Mouse (Mus musculus) ES-Bruce4 (cell line): ENCODE results near the gene Tubg1. TPM values are rescaled to one million over a fixed set of nuclear protein-coding genes. Genes with fewer than 3 reads are reported as not detected.

Experiments
- H3K27ac ChIP-seq: 2 replicates; pipeline ENCODE4 v1.5.1; 2012; ENCODE audit warnings: low read length, inconsistent platforms; ENCODE audit not compliant: insufficient read depth
- H3K27me3 ChIP-seq: 2 replicates; pipeline ENCODE4 v1.6.1; 2012; ENCODE audit warnings: mild to moderate bottlenecking, low read length, inconsistent platforms; ENCODE audit not compliant: control insufficient read depth, poor library complexity, insufficient read depth, severe bottlenecking
- H3K36me3 ChIP-seq: 2 replicates; pipeline ENCODE4 v1.6.1; 2012; ENCODE audit warnings: inconsistent platforms, mild to moderate bottlenecking, low read length, moderate library complexity; ENCODE audit not compliant: control insufficient read depth, poor library complexity, insufficient read depth, severe bottlenecking
- H3K4me1 ChIP-seq: one replicate; pipeline ENCODE4 v1.8.1; 2011; ENCODE audit warnings: low read length; ENCODE audit not compliant: control insufficient read depth, insufficient read depth
- H3K4me3 ChIP-seq: 2 replicates; pipeline ENCODE4 v1.5.1; 2011; ENCODE audit warnings: low read depth, mild to moderate bottlenecking, low read length
- H3K9ac ChIP-seq: 2 replicates; pipeline ENCODE4 v1.6.1; 2012; ENCODE audit warnings: low read depth, mild to moderate bottlenecking, inconsistent platforms; ENCODE audit not compliant: poor library complexity, severe bottlenecking
- H3K9me3 ChIP-seq: replicated peaks from 2 replicates; pipeline ENCODE4 v1.6.1; 2012; ENCODE audit warnings: mild to moderate bottlenecking, low read length, inconsistent platforms; ENCODE audit not compliant: control insufficient read depth, poor library complexity, insufficient read depth, severe bottlenecking
- CTCF ChIP-seq: IDR thresholded peaks from one replicate; pipeline ENCODE4 v1.8.1; 2011; ENCODE audit warnings: low read depth, low read length
- EP300 ChIP-seq: IDR thresholded peaks from 2 replicates; pipeline ENCODE4 v1.6.1; 2011; ENCODE audit warnings: low read depth, low read length; ENCODE audit not compliant: insufficient read depth
- POLR2A ChIP-seq: IDR thresholded peaks from one replicate; pipeline ENCODE4 v1.8.1; 2011; ENCODE audit warnings: low read length; ENCODE audit not compliant: insufficient read depth
- polyA plus RNA-seq: library from polyadenylated mRNA; stranded (reverse); fragments of >200 nt; gene quantifications from 2 replicates; pipeline ENCODE4 v1.2.4, GENCODE M21; 2011; ENCODE audit warnings: low read depth; ENCODE audit not compliant: missing spikeins, insufficient read depth, insufficient read length

Gene Tubg1
- polyA plus RNA-seq, 1 experiment, result 55.3 TPM

GRCm38 (mm10) chr11:101134217-101134865, 14.6 kb downstream of the Tubg1 start:
- TF ChIP-seq POLR2A (no peak), EP300 (no peak), CTCF (no peak)

GRCm38 (mm10) chr11:101137000-101137399, 17.3 kb downstream of the Tubg1 start:
- TF ChIP-seq CTCF, result no peak
- TF ChIP-seq POLR2A, result no peak
- TF ChIP-seq EP300, result no peak
- H3K4me3 ChIP-seq, result no peak overlapping the region
- no peak overlapping the region for H3K9ac ChIP-seq
- H3K36me3 ChIP-seq, result no peaks in the 10 kb centered on the region
- no peaks in the 10 kb centered on the region for H3K4me1 ChIP-seq
- no peak overlapping the region for H3K27ac ChIP-seq
- H3K9me3 ChIP-seq, result no peaks in the 10 kb centered on the region
- no peaks in the 10 kb centered on the region for H3K27me3 ChIP-seq

More at GRCm38 (mm10) chr11:101134217-101134865, 14.6 kb downstream of the Tubg1 start:
- Histone ChIP-seq H3K9me3 (no peaks in the 10 kb centered on the region), H3K4me1 (no peaks in the 10 kb centered on the region), H3K36me3 (no peaks in the 10 kb centered on the region), H3K27me3 (no peaks in the 10 kb centered on the region), H3K27ac (no peak overlapping the region), H3K9ac (no peak overlapping the region), H3K4me3 (no peak overlapping the region)

- TF ChIP-seq EP300 (no peak), CTCF (no peak), POLR2A (no peak)
- Histone ChIP-seq H3K4me3 (peak overlapping the region; percentile 19; the same call in 1 of the 2 replicates), H3K27me3 (no peaks in the 10 kb centered on the region), H3K27ac (no peak overlapping the region), H3K9ac (peak overlapping the region; percentile 35), H3K9me3 (no peaks in the 10 kb centered on the region), H3K4me1 (no peaks in the 10 kb centered on the region), H3K36me3 (no peaks in the 10 kb centered on the region)
Measured at GRCm38 (mm10) chr11:101138536-101139181, 18.9 kb downstream of the Tubg1 start.

GRCm38 (mm10) chr11:101140164-101140819, 20.6 kb downstream of the Tubg1 start:
- peak overlapping the region; percentile 52 for H3K4me3 ChIP-seq
- H3K4me1 ChIP-seq, result no peaks in the 10 kb centered on the region
- TF ChIP-seq CTCF (no peak), POLR2A (no peak), EP300 (no peak)
- H3K27me3 ChIP-seq, result no peaks in the 10 kb centered on the region
- no peaks in the 10 kb centered on the region for H3K9me3 ChIP-seq
- no peak overlapping the region for H3K27ac ChIP-seq
- H3K36me3 ChIP-seq, result no peaks in the 10 kb centered on the region
- H3K9ac ChIP-seq, result peak overlapping the region; percentile 27

GRCm38 (mm10) chr11:101141088-101141487, 21.4 kb downstream of the Tubg1 start:
- no peaks in the 10 kb centered on the region for H3K4me1 ChIP-seq
- H3K9me3 ChIP-seq, result no peaks in the 10 kb centered on the region
- no peak overlapping the region for H3K4me3 ChIP-seq
- no peak for TF ChIP-seq CTCF
- no peak for TF ChIP-seq POLR2A
- TF ChIP-seq EP300, result no peak
- no peaks in the 10 kb centered on the region for H3K36me3 ChIP-seq
- no peaks in the 10 kb centered on the region for H3K27me3 ChIP-seq
- H3K9ac ChIP-seq, result no peak overlapping the region
- H3K27ac ChIP-seq, result no peak overlapping the region
